8 mouse cellular contexts compared by ENCODE assay signal in the genomic region with DNA sequence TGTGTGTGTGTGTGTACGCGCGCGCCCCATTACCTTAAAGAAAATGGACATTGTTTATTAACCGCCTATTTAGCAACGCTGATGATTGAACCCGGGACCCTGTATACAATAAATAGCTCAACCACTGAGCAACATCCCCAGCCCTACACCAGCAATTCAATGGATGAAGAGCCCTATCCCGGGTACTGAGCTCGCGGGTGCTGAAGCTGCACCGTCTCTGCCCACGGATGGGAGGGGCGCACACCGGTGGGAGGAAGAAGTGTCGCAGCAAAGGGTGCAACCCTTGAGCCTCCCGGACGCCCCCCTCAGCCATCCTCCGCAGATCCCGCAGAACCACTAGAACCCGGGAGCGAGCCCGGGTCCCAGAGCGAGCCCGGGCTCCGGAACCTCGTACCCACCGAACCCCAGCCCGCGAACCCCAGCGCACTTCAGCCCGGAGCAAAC. TPM values are rescaled to one million over a fixed set of nuclear protein-coding genes. Genes with fewer than 3 reads are reported as not detected.
DNase-seq lines count a peak whose midpoint lies in the region; ATAC-seq and TF ChIP-seq lines count a peak whose summit lies in the region.

No protein-coding gene starts in this region.

- H3K4me1 ChIP-seq in testis, adult 2 months (ENCODE audit: control insufficient read depth, insufficient read depth, low read length), result peaks cover 5% of the 10 kb centered on the region
- peaks cover 14% of the 10 kb centered on the region for H3K4me1 ChIP-seq in liver, embryonic 16.5 days (ENCODE audit: control insufficient read depth, low read depth, low read length)
- H3K4me1 ChIP-seq in stomach, embryonic 16.5 days (ENCODE audit: control insufficient read depth, insufficient read depth, low read length), result no peaks in the 10 kb centered on the region

- peak overlapping the region; percentile 87 for H3K9ac ChIP-seq in liver, embryonic 16.5 days (ENCODE audit: low read depth, low read length)
- peak overlapping the region; percentile 74 for H3K9ac ChIP-seq in stomach, embryonic 16.5 days (ENCODE audit: low read length)

- no peaks in the 10 kb centered on the region for H3K27me3 ChIP-seq in testis, adult 2 months (ENCODE audit: control insufficient read depth, insufficient read depth, low read length)
- no peaks in the 10 kb centered on the region; the same call in 1 of the 2 replicates for H3K27me3 ChIP-seq in liver, embryonic 16.5 days (ENCODE audit: control insufficient read depth, insufficient read depth, low read depth, low read length)
- H3K27me3 ChIP-seq in stomach, embryonic 16.5 days (ENCODE audit: control insufficient read depth, insufficient read depth, low read length), result peaks cover 3% of the 10 kb centered on the region; the same call in 1 of the 2 replicates

- no peak for TF ChIP-seq CTCF in gastrocnemius, adult 2 months (IDR thresholded peaks at IDR 0.05)
- TF ChIP-seq CTCF in testis, adult 2 months (IDR thresholded peaks at IDR 0.05; ENCODE audit: control insufficient read depth, insufficient read depth, insufficient replicate concordance, low read depth, low read length), result no peak

- DNase-seq in gastrocnemius, adult 2 months, result no peak
- DNase-seq in gastrocnemius, postnatal 25 days, result no peak
- no peak for DNase-seq in testis, postnatal 14 days (ENCODE audit: low spot score)
- peak; percentile 46 for DNase-seq in forelimb bud, embryonic 11.5 days (ENCODE audit: low read depth, low spot score)
- no peak for DNase-seq in layer of hippocampus, postnatal 36 days

- H3K4me3 ChIP-seq in gastrocnemius, adult 2 months, result peak overlapping the region; percentile 93
- peak overlapping the region; percentile 95 for H3K4me3 ChIP-seq in testis, adult 2 months (ENCODE audit: control insufficient read depth, low read depth, low read length)
- peak overlapping the region; percentile 68 for H3K4me3 ChIP-seq in liver, embryonic 16.5 days (ENCODE audit: low read depth, low read length)
- H3K4me3 ChIP-seq in stomach, embryonic 16.5 days (replicated peaks; ENCODE audit: low read length), result peak overlapping the region; percentile 60

- peak overlapping the region; percentile 95 for H3K27ac ChIP-seq in gastrocnemius, adult 2 months
- H3K27ac ChIP-seq in testis, adult 2 months (ENCODE audit: control insufficient read depth, insufficient read depth, low read depth, low read length), result peak overlapping the region; percentile 51
- H3K27ac ChIP-seq in liver, embryonic 16.5 days (ENCODE audit: low read length), result peak overlapping the region; percentile 87
- peak overlapping the region; percentile 55; the same call in 1 of the 2 replicates for H3K27ac ChIP-seq in stomach, embryonic 16.5 days (ENCODE audit: low read length)

- intact Hi-C loops in gastrocnemius, adult 2 months (cut with DNase I), result no loop called here

- no peaks in the 10 kb centered on the region for H3K9me3 ChIP-seq in liver, embryonic 16.5 days (replicated peaks; ENCODE audit: control insufficient read depth, low read length)
- no peaks in the 10 kb centered on the region for H3K9me3 ChIP-seq in stomach, embryonic 16.5 days (replicated peaks; ENCODE audit: control insufficient read depth, low read length)

- no peaks in the 10 kb centered on the region for H3K36me3 ChIP-seq in testis, adult 2 months (ENCODE audit: control insufficient read depth, insufficient read depth, low read length)
- H3K36me3 ChIP-seq in liver, embryonic 16.5 days (ENCODE audit: control insufficient read depth, insufficient read depth), result no peaks in the 10 kb centered on the region
- no peaks in the 10 kb centered on the region for H3K36me3 ChIP-seq in stomach, embryonic 16.5 days (ENCODE audit: control insufficient read depth, insufficient read depth, low read length)

- no peak for TF ChIP-seq POLR2A in testis, adult 2 months (IDR thresholded peaks at IDR 0.05; ENCODE audit: control insufficient read depth, low read depth, low read length)

- peak; percentile 58 for ATAC-seq in liver, embryonic 16.5 days (ENCODE audit: low read depth)
- peak; percentile 44 for ATAC-seq in stomach, embryonic 16.5 days (ENCODE audit: insufficient read depth, low FRiP score)

- WGBS in liver, embryonic 16.5 days (ENCODE audit: insufficient replicate concordance), result under 1% methylated on average over 31 of the region's 31 CpGs
- WGBS in stomach, embryonic 16.5 days, result 2% methylated on average over 30 of the region's 31 CpGs

- H3K4me2 ChIP-seq in liver, embryonic 16.5 days (ENCODE audit: low read depth, low read length), result peak overlapping the region; percentile 81
- H3K4me2 ChIP-seq in stomach, embryonic 16.5 days (ENCODE audit: low read depth, low read length), result peak overlapping the region; percentile 77

RNA-seq across cellular contexts. Expression of gene Slc25a30, which starts 0.4 kb away (rescaled TPM):
- total RNA-seq in gastrocnemius, adult 2 months (2021), result 10 to 100 TPM in 1 of 2 experiments, 1 to 10 TPM in 1; 6.6 to 10.5 TPM
- total RNA-seq in gastrocnemius, postnatal 25 days (2021), result 1 to 10 TPM; 7.1 to 7.2 TPM
- polyA plus RNA-seq in testis, adult 2 months (2012; rRNA removed), result 12.5 and 16.5 TPM in 2 replicates
- 1.3 and 1.6 TPM in 2 replicates for polyA plus RNA-seq in liver, embryonic 16.5 days (2015; fragmentation: Nextera tagmentation; extraction: Ambion mirVana)
- 2.2 TPM in 2 replicates for polyA plus RNA-seq in stomach, embryonic 16.5 days (2015; fragmentation: Nextera tagmentation; extraction: Ambion mirVana)
- 10 to 100 TPM; 13.4 to 14.0 TPM for total RNA-seq in layer of hippocampus, postnatal 36 days (2021)

RNA-seq across cellular contexts. Expression of gene Cog3, which starts 32.1 kb away (rescaled TPM):
- 1 to 10 TPM; 7.0 to 8.6 TPM for total RNA-seq in gastrocnemius, adult 2 months (2021)
- 1 to 10 TPM; 7.3 to 7.6 TPM for total RNA-seq in gastrocnemius, postnatal 25 days (2021)
- polyA plus RNA-seq in testis, adult 2 months (2012; rRNA removed), result 9.2 and 10.1 TPM in 2 replicates
- 6.4 and 7.0 TPM in 2 replicates for polyA plus RNA-seq in liver, embryonic 16.5 days (2015; fragmentation: Nextera tagmentation; extraction: Ambion mirVana)
- 21.7 and 22.1 TPM in 2 replicates for polyA plus RNA-seq in stomach, embryonic 16.5 days (2015; fragmentation: Nextera tagmentation; extraction: Ambion mirVana)
- total RNA-seq in layer of hippocampus, postnatal 36 days (2021), result 10 to 100 TPM; 25.4 to 27.8 TPM

RNA-seq across cellular contexts. Expression of gene Tpt1, which starts 58.4 kb away (rescaled TPM):
- total RNA-seq in gastrocnemius, adult 2 months (2021), result 1,000 to 10,000 TPM; 3,630 to 4,350 TPM
- 1,000 to 10,000 TPM; 2,961 to 2,964 TPM for total RNA-seq in gastrocnemius, postnatal 25 days (2021)
- polyA plus RNA-seq in testis, adult 2 months (2012; rRNA removed), result 478 and 593 TPM in 2 replicates
- 462 and 509 TPM in 2 replicates for polyA plus RNA-seq in liver, embryonic 16.5 days (2015; fragmentation: Nextera tagmentation; extraction: Ambion mirVana)
- polyA plus RNA-seq in stomach, embryonic 16.5 days (2015; fragmentation: Nextera tagmentation; extraction: Ambion mirVana), result 794 and 1,006 TPM in 2 replicates
- 100 to 1,000 TPM; 921 to 999 TPM for total RNA-seq in layer of hippocampus, postnatal 36 days (2021)
